Mouse (Mus musculus) heart, postnatal 0 days (tissue): ENCODE measurements around the gene Gm10354.
"Not testable (repeated sequence)": the region's sequence is repeated elsewhere in the genome, so short reads cannot be mapped to it uniquely, and the experiment has no call there.

Experiments
- CTCF ChIP-seq: IDR thresholded peaks from 2 replicates; pipeline ENCODE4 v1.5.1; 2016; ENCODE audit warnings: antibody characterized with exemption, control low read depth, low read depth
- EP300 ChIP-seq: IDR thresholded peaks from 2 replicates; pipeline ENCODE4 v1.6.1; 2016; ENCODE audit warnings: antibody characterized with exemption, low read depth

DNA sequence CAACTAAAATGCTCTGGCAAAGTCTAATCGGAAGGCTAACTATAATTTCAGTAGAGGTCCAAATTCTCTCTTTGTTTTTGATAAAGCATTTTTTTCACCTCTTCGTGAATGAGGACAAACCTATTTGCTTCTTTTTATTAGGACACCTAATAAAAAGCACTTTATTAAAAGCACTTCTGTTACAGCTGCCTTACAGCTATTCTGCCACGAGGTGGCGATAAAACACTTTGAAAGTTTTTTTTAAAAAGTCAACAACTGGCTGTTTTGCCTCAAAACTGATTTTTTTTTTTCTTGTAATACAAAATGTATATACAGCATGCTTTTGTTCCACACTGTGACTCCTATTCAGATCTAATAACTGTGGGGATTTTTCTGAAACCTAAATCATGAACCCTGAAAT lies 51.7 kb downstream of the Gm10354 start:
- TF ChIP-seq CTCF, result peak; percentile 19; the same call in 1 of the 2 replicates
- not testable (repeated sequence) for TF ChIP-seq EP300
